Mouse (Mus musculus): Measurements from ENCODE around the gene Eri3.

GRCm38 (mm10) chr4:117539329-117539980 is 10.7 kb upstream of the Eri3 start:
- no peak for TF ChIP-seq CTCF (IDR thresholded peaks at IDR 0.05; ENCODE audit: borderline replicate concordance, insufficient read depth, low read depth, low read length)
- TF ChIP-seq POLR2A (IDR thresholded peaks at IDR 0.05; ENCODE audit: borderline replicate concordance, insufficient read depth, low read length), result no peak

All from cerebellum, adult 2 months (tissue).